Mouse (Mus musculus) cerebral cortex, adult 2 months (tissue): ENCODE results near the gene Ctsz.

Source experiments
- WGBS: fragments of 180-500 bp; shearing (Covaris S2); methylation state at CpG from one replicate; pipeline ENCODE4 v1.1.7; 2018; 5-methylcytosine and 5-hydroxymethylcytosine counted together

Gene Ctsz

DNA sequence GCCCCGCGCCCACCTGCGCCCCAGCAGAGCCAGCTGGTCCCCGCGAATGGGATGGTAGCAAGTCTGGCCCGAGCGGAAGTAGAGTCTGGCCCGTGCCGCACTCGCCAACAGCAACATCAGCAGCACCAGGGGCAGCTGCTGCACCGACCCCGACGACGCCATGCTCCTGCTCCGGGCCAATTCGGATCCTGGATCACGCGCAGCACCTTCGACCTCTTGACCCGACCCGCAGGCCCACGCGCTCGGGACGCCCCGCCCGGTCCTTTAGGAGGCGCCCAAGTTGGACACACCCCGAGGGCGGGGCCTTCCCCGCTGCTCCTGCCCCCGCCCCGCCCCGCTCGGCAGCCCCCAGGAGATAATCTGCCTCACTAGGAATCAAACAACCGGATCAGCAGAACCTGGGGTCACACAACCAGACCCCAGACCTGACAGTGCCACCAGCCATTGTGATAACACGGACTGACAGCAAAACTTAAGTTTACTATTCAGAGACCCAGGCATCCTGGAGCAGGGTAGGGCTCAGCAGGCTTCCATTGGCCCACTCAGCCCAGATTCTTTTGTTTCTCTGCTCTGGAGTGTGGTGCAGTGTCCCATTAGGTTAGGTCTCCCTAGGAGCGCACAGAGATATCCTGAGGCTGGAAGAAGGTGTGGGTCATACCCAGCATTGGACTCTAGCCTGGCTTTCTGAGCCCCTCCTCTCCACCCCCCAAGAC is at the start of gene Ctsz:
TSS of gene Ctsz (minus strand) at position 303 of the 713 bp plus-strand sequence.
- WGBS: 3% methylated on average over 38 of the region's 38 CpGs

DNA sequence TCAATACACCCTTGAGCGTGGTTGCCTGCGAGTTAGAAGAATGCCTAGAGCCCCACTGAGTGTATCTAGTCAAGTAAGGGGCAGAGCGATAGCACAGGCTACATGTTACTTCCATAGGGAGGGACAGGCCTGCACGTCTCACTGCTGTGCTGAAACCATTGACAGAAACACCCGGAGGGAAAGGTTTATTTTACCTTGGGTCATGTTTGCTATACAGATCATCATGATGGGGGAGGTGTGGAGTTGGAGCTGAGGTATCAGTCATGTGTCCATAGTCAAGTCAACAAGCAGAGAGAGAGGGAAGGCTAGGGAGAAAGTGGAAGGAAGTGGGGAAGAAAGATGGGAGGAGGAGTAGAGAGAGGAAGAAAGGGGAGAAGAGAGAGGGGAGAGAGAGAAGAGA is 48.2 kb upstream of the Ctsz start:
- 91% methylated on average over 5 of the region's 5 CpGs for WGBS

- WGBS: 66% methylated on average over 5 of the region's 5 CpGs
These were observed 39.9 kb upstream of the Ctsz start for GRCm38 (mm10) chr2:174478746-174479145.

- WGBS: 86% methylated on average over 3 of the region's 3 CpGs
These were observed 38.9 kb upstream of the Ctsz start for GRCm38 (mm10) chr2:174477543-174478319.

DNA sequence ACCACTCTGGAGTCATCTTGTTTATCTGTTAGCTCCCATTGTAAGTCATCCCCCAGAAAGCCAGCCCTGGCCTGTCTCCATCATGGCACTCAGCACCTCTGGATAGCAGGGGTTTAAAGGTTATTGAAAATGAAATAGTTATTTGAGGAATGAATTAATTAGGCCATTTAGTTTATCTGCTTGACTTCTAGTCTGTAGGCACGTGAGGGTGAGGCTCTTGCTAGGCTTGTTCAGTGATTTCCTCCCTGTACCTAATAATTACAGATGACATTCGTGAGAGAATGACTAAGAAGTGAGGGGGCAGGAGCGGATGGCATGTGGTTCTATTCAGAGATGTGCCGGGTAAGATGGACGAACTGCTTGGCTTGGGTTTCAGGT is 34.7 kb upstream of the Ctsz start:
- WGBS: 64% methylated on average over 5 of the region's 5 CpGs

GRCm38 (mm10) chr2:174472818-174473549 is 34.1 kb upstream of the Ctsz start, which contains the start of gene Prelid3b:
Gene Prelid3b (minus strand): TSS chr2:174473081.
- under 1% methylated on average over 53 of the region's 53 CpGs for WGBS

DNA sequence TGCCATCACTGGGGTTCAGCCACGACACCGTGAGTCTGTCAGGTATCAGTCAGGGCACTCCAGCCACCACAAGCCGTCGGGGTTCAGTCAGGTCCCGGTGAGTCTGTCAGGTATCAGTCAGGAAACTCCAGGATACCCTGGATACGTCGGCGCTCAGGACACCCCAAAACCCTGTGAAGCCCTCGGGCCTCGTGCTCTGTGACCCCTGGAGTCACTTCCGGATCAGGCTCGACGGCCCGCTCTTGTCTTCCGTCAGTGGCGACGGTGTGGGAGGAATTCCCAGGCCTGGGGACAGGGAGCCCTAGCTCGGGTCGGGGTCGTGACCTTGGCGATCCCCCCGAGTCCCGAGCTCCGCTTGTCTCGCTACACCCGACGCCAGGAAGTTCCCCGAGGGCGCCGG is 33.6 kb upstream of the Ctsz start:
- 7% methylated on average over 30 of the region's 30 CpGs for WGBS

- 93% methylated on average over 7 of the region's 7 CpGs for WGBS
These were observed 32.1 kb upstream of the Ctsz start for GRCm38 (mm10) chr2:174470786-174471405.

GRCm38 (mm10) chr2:174470333-174470732 is 31.5 kb upstream of the Ctsz start:
- 85% methylated on average over 4 of the region's 4 CpGs for WGBS

DNA sequence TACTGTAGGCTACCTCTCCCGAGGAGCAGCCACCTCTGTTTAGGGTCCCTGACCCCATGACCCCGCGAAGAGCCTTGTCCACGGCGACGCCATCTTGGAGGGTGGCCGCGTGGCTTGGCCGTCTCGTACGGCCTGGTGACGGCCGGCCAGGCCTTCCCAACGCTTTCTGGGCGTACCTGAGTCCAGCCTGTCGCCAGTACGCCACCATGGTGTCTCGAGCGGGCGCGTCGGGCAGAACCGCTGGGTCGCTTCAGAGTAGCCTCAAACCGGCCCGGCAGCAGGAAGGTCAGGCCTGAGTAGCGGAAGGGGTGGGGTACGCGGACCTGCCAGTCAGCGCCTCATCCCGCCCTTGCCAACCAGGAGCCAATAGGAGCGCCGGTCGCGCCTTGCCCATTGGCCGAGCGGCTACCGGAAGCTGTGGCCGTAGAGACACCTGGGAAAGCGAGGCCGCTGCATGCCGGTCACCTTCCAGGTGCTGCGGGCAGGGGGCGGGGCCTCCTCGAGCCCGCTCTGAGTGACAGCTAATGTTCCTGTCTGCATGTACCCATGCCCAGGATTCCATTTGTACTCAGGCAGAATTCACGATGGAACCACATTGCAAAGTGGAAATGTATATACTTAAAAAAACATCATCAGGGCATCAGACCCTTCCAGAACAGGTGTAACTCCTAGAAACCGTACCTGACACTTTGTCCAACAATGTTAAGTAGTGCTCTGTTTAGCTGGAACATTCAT is 25.1 kb upstream of the Ctsz start, which contains the start of gene Atp5e:
TSS of gene Atp5e (minus strand) at position 317 of the 735 bp plus-strand sequence.
- WGBS: 2% methylated on average over 48 of the region's 48 CpGs

DNA sequence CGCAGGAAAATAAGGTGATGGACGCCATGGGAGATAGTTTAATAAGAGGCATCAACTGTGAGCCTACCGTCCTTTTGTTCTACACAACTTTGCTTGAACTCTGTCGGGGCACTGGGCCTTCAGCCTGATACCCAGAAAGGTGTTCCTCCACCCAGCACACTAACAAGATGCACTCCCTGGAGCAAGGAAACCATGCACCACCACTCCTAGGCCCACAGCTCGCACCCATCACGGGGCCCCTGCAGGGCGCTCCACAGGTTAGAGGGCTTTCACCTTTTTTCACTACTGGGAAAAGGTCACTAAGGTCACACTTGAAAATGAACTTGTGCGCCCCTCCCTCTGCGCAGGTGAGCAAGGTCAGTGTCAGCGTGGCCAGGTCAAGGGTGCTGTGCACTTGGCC is 24.5 kb upstream of the Ctsz start:
- 35% methylated on average over 10 of the region's 10 CpGs for WGBS

GRCm38 (mm10) chr2:174459365-174459764 is 20.5 kb upstream of the Ctsz start:
- 49% methylated on average over 2 of the region's 2 CpGs for WGBS

- WGBS: 79% methylated on average over 7 of the region's 7 CpGs
These were observed 14.8 kb upstream of the Ctsz start for GRCm38 (mm10) chr2:174453681-174454080.

GRCm38 (mm10) chr2:174450353-174450752 is 11.5 kb upstream of the Ctsz start, which contains the start of gene Tubb1:
Gene Tubb1 (plus strand): TSS chr2:174450695.
- 76% methylated on average over 4 of the region's 4 CpGs for WGBS

DNA sequence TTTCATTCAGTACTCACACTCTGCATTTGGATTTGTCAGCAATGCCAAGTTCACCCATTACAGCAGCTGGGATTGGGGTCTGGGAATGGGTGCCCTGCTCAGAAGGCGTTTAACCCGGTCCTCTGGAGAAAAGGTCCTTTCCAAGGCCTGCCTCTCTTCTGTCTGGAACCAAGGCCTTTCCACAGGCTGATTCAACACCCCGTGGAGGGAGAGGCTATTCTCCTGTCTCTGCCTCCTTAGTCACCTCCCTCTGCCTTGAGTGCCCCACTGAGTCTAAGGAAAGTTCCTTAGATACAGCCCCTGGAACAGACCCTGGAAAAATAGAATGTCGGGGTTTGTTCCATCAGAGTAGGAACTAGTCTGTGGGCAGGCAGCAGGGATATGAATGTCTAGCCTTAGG is 9.6 kb upstream of the Ctsz start:
- WGBS: 83% methylated on average over 4 of the region's 4 CpGs

DNA sequence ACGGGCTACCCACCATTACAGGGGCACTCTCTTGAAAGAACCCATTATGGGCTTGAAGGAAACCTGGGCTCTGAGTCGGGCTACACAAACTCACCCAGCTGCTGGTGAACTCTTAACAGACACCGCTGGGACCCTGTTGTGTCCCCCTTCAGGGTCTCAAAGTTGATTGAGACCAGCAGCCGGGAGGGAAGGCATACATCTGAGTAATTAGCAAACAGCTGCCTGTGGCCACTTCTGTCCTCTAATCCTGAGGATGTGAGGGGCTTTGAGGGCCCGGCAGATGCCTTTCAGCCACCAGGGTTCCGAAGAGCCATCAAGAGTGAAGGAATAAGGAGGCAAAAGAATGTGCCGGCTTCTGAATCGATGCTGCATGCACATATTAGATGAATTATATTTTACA is 8.1 kb upstream of the Ctsz start:
- WGBS: 81% methylated on average over 8 of the region's 8 CpGs

GRCm38 (mm10) chr2:174446492-174446891 is 7.7 kb upstream of the Ctsz start:
- 61% methylated on average over 7 of the region's 7 CpGs for WGBS

GRCm38 (mm10) chr2:174445018-174445417 is 6.2 kb upstream of the Ctsz start:
- 86% methylated on average over 6 of the region's 6 CpGs for WGBS

DNA sequence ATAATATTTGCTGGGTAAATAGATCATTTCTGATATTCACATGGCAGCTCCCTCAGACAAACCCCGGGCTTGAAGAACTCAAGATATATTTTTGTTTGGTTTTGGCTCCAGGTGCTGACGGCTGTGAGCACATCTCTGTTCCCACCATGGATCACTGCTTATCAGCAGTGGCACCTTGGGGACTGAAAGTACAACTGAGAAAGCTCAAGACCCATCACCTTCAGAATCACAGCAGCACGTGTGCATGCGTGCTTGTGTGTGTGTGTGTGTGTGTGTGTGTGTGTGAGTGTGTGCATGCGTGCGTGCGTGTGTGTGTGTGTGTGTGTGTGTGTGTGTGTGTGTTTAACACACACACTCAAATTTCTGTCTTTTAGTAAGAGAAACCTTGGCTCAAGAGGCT is 5.5 kb upstream of the Ctsz start:
- WGBS: 92% methylated on average over 7 of the region's 7 CpGs

DNA sequence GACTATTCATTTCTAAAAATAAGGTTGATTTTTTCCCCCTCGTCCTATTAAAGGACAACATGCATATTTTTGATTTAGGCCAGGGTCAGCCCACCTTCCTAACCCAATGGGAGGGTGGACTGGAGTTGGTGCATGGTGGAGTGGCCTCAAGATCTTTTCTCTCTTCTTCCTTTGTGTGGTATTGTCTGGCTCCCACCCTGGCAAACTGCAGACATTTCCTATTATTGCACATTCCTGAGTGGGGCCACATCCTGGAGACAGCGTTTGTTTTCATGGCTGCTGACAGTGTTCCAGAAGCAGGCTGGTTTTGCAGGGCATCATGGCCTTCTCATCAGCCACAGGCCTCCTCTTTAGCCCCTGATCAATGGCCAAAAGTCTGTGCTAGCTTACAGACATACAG is 4.2 kb upstream of the Ctsz start:
- WGBS: 65% methylated on average over 2 of the region's 2 CpGs

DNA sequence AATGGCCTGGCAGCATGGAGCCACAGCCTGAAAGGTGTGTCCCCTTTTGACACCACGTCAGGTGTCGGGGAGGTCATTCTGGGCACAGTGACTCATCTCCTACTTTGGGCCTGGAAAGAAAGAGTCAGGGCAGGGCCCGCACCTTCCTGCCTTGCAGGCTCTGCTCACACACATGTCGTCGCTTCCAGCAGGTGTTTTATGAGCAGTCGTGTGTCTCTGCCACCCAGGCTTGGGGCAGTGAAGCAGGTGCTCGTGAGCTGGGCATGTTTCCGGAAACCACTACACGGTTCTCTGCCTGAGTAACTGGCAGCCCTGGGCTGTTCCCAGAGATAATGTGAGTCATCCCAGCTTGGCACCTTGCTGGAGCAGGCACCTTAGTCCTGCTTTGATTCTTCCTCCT is 3.6 kb upstream of the Ctsz start:
- WGBS: 82% methylated on average over 9 of the region's 9 CpGs
